Mouse (Mus musculus) heart, embryonic 16.5 days (tissue): ENCODE results near the gene Fam13c. TPM values are rescaled to one million over a fixed set of nuclear protein-coding genes. Genes with fewer than 3 reads are reported as not detected.
A peak's percentile ranks its signal among the peaks of the same experiment; 100 is the strongest.

Source experiments
- ATAC-seq: fragments of 200-750 bp; cut with Nextera tagmentation; replicated peaks from 2 replicates; pipeline ENCODE4 v1.8.0; 2017; ENCODE audit warnings: moderate number of reproducible peaks; ENCODE audit not compliant: insufficient read depth, low FRiP score; ENCODE audit errors: extremely low read depth
- H3K27ac ChIP-seq: fragments of 300-500 bp; sonication (generic); 2 replicates; pipeline ENCODE4 v1.5.1; 2014; ENCODE audit warnings: mild to moderate bottlenecking, low read length, control low read depth, moderate library complexity
- H3K27me3 ChIP-seq: fragments of 300-500 bp; sonication (generic); 2 replicates; pipeline ENCODE4 v1.6.1; 2014; ENCODE audit warnings: low read length, mixed read lengths; ENCODE audit not compliant: control insufficient read depth, insufficient read depth
- H3K36me3 ChIP-seq: fragments of 300-500 bp; sonication (generic); 2 replicates; pipeline ENCODE4 v1.6.1; 2014; ENCODE audit not compliant: control insufficient read depth, insufficient read depth
- H3K4me1 ChIP-seq: fragments of 300-500 bp; sonication (generic); 2 replicates; pipeline ENCODE4 v1.6.1; 2014; ENCODE audit warnings: low read length, mixed read lengths; ENCODE audit not compliant: control insufficient read depth, insufficient read depth
- H3K4me2 ChIP-seq: fragments of 300-500 bp; sonication (generic); 2 replicates; pipeline ENCODE4 v1.6.1; 2014; ENCODE audit warnings: low read depth, mild to moderate bottlenecking, control low read depth, low read length
- H3K4me3 ChIP-seq: fragments of 300-500 bp; sonication (generic); 2 replicates; pipeline ENCODE4 v1.5.1; 2014; ENCODE audit warnings: mild to moderate bottlenecking, control low read depth, low read length
- H3K9ac ChIP-seq: fragments of 300-500 bp; sonication (generic); 2 replicates; pipeline ENCODE4 v1.6.1; 2014; ENCODE audit warnings: low read length, control low read depth
- H3K9me3 ChIP-seq: fragments of 300-500 bp; sonication (generic); replicated peaks from 2 replicates; pipeline ENCODE4 v1.6.1; 2016; ENCODE audit warnings: low read length; ENCODE audit not compliant: control insufficient read depth
- WGBS: fragments of 180-500 bp; shearing (Covaris S2); extraction: QIAGEN DNeasy Blood & Tissue Kit; methylation state at CpG from one replicate; pipeline ENCODE4 v1.1.7; 2014; 5-methylcytosine and 5-hydroxymethylcytosine counted together
- polyA plus RNA-seq: library from polyadenylated mRNA; unstranded; fragments of >200 nt; fragmentation: Nextera tagmentation; extraction: Ambion mirVana; gene quantifications from 2 replicates; pipeline ENCODE4 v1.2.1, GENCODE M21; 2015

Gene Fam13c
- polyA plus RNA-seq, result 9.2 and 11.1 TPM in 2 replicates

- peak within 1 kb of the TSS; percentile 87 for H3K27ac ChIP-seq
- H3K4me1 ChIP-seq, result peaks cover 3% of the 10 kb centered on the region; the same call in 1 of the 2 replicates
- 0 out of 2 replicates have a peak, but pooled peaks cover 3% of the 10 kb centered on the region for H3K9me3 ChIP-seq
- H3K9ac ChIP-seq, result peak within 1 kb of the TSS; percentile 85
- 12% methylated on average over 24 of the region's 24 CpGs for WGBS
- no peaks in the 10 kb centered on the region for H3K36me3 ChIP-seq
- ATAC-seq, result peak; percentile 34
- H3K27me3 ChIP-seq, result no peaks in the 10 kb centered on the region
- peak within 1 kb of the TSS; percentile 92 for H3K4me2 ChIP-seq
- peak within 1 kb of the TSS; percentile 79 for H3K4me3 ChIP-seq
Measured at GRCm38 (mm10) chr10:70439676-70440521, at the start of gene Fam13c. Fam13c (plus strand) TSS chr10:70440481.

GRCm38 (mm10) chr10:70395900-70396299 is 44.4 kb upstream of the Fam13c start:
- WGBS, result 78% methylated on average over 5 of the region's 5 CpGs
- no peak for ATAC-seq
- peaks cover 7% of the 10 kb centered on the region; the same call in 1 of the 2 replicates for H3K9me3 ChIP-seq
- no peaks in the 10 kb centered on the region for H3K36me3 ChIP-seq
- H3K27ac ChIP-seq, result no peak overlapping the region
- H3K4me3 ChIP-seq, result no peak overlapping the region
- no peak overlapping the region for H3K4me2 ChIP-seq
- no peak overlapping the region for H3K9ac ChIP-seq
- no peaks in the 10 kb centered on the region for H3K27me3 ChIP-seq
- H3K4me1 ChIP-seq, result no peaks in the 10 kb centered on the region

DNA sequence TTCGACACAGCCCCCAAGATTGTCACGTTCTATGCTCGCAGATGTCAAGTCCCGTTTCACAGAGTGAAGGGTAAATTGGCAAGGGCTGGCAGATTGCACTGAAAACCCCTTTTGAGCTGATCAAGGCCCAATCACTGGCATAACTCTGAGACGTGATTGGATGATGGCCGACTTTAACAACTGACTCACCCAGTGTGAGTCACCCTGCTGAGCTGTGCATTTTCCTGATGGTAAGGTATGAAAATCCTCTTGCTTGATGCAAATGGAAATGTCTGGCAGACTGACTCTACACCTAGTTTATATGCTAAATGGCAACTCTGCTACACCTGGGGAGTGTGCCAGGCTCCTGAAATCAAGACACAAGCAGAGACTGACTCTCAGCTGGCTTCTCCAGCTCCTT is 42.1 kb upstream of the Fam13c start:
- Histone ChIP-seq H3K27ac (no peak overlapping the region), H3K27me3 (no peaks in the 10 kb centered on the region), H3K36me3 (no peaks in the 10 kb centered on the region), H3K4me3 (no peak overlapping the region), H3K9me3 (peaks cover 7% of the 10 kb centered on the region; the same call in 1 of the 2 replicates), H3K9ac (no peak overlapping the region), H3K4me2 (no peak overlapping the region), H3K4me1 (no peaks in the 10 kb centered on the region)
- WGBS, result 76% methylated on average over 6 of the region's 6 CpGs
- ATAC-seq, result no peak

DNA sequence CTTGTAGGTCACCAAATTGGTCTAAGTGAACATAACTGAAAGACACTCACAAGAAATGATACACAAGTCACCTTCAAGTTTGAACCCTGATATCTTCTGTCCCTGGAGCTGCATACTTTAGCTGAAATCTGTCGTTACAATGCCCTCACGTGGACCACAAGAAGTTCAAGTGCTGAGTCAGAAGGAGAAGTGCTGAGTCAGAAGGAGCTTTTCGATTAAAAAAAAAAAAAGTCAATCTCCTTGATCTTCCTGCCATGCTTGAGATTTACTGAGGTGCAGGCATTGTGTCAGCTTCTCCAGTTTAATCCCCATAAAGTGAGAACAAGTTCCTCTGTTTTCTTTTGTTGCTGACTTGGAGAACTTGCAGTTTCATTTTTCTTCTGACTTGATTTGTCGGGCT is 38.3 kb upstream of the Fam13c start:
- H3K9ac ChIP-seq, result no peak overlapping the region
- no peaks in the 10 kb centered on the region for H3K36me3 ChIP-seq
- peaks cover 7% of the 10 kb centered on the region for H3K9me3 ChIP-seq
- no peak for ATAC-seq
- WGBS, result 75% methylated on average over 4 of the region's 4 CpGs
- H3K27ac ChIP-seq, result no peak overlapping the region
- no peak overlapping the region for H3K4me2 ChIP-seq
- H3K4me3 ChIP-seq, result no peak overlapping the region
- H3K4me1 ChIP-seq, result no peaks in the 10 kb centered on the region
- H3K27me3 ChIP-seq, result no peaks in the 10 kb centered on the region

DNA sequence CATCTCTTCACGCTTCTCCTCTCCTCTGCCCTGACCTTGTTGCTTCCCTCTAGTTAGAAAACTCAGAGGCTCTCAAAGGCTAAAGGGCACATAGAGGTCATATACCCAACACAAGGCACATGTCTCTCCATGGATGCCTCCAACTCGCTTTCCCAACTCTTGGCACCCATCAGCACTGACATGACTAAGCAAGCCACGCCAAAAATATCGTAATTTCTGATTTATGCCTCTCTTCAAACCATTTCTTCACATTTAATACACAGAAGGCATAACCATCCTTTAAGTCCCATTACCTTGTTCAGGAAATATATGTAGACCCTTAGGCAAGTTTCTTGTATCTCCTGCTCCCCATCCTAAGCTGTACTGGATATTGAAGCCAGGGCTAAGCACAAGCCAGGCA is 37.6 kb upstream of the Fam13c start:
- Histone ChIP-seq H3K27me3 (no peaks in the 10 kb centered on the region), H3K27ac (no peak overlapping the region), H3K4me2 (no peak overlapping the region), H3K4me1 (no peaks in the 10 kb centered on the region), H3K4me3 (no peak overlapping the region), H3K36me3 (no peaks in the 10 kb centered on the region), H3K9ac (no peak overlapping the region), H3K9me3 (peaks cover 7% of the 10 kb centered on the region)
- ATAC-seq, result no peak
- WGBS, result 83% methylated on average over 4 of the region's 4 CpGs

- Histone ChIP-seq H3K4me2 (no peak overlapping the region), H3K4me3 (no peak overlapping the region), H3K4me1 (no peaks in the 10 kb centered on the region), H3K9ac (no peak overlapping the region), H3K9me3 (no peaks in the 10 kb centered on the region), H3K27ac (no peak overlapping the region), H3K27me3 (no peaks in the 10 kb centered on the region), H3K36me3 (no peaks in the 10 kb centered on the region)
- ATAC-seq, result no peak
- 65% methylated on average over 6 of the region's 6 CpGs for WGBS
Measured at GRCm38 (mm10) chr10:70417811-70418486, 22.3 kb upstream of the Fam13c start.

DNA sequence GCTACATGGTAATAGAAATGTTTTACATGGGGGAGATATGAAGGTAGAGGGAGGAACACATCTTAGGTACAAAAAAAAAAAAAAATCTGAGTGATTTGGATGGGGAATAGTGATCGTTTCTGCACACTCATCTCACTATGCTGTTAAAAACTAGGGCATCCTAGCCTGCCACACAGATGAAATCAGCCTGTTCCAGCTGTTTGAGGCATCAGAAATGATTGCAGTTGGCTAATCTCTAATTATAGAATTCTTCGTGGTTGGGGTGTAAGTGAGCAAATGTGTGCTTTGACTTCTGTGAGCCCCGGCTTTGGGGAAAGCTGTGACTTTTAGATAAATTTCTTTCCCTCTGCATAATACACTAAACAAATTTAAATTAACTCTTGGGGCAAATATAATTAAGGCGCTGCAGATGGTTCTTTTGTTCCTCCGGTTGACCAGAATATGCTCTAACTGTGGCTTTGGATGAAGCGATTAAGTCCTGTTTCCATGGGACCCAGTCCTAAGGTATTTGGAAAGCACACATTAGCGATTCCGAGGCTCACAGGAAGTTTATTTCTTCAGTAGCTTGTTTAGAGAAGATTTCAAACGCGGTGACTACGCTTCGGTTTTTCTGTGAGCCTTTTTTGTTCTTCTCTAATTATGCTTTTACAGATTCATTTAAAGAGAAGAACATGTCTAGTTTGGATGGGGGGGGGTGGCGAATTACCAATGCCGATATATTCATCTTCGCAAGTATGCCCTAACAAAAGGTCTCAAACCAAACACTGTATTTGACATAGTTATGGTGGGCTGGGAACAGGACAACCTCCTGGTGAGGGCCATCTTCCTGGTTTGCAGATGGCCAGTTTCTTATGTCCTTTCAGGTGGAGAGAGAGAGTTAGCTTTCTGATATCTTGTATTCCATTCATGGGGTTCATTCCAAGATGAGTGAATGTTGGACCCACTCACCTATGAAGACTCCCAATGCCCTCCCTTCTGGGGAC is 20.7 kb upstream of the Fam13c start:
- Histone ChIP-seq H3K36me3 (no peaks in the 10 kb centered on the region), H3K9ac (no peak overlapping the region), H3K9me3 (no peaks in the 10 kb centered on the region; the same call in 1 of the 2 replicates), H3K27ac (no peak overlapping the region), H3K27me3 (no peaks in the 10 kb centered on the region), H3K4me1 (no peaks in the 10 kb centered on the region), H3K4me2 (no peak overlapping the region), H3K4me3 (no peak overlapping the region)
- WGBS, result 76% methylated on average over 15 of the region's 15 CpGs
- no peak for ATAC-seq

DNA sequence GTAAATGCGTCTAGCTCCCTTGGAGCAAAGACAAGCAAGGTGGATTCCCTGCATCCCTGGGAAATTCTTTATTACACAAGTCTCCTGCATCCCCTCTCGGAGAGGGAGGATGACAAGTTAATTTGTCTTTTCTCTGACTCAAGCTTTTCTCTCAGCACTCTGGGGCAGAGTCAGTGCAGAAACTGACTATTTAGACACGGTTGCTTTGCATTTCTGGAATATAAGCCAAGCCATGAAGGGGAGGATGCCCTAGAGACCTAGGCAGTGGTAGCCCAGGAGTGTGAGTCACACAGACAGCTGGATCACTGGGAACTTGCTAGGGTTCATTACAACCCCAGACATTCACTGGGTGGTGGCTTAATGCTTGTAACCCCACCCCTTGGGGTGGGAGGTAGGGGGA is 13.9 kb upstream of the Fam13c start:
- 0 out of 2 replicates have a peak, but pooled peaks cover 4% of the 10 kb centered on the region for H3K4me1 ChIP-seq
- no peaks in the 10 kb centered on the region for H3K36me3 ChIP-seq
- H3K4me2 ChIP-seq, result no peak overlapping the region
- H3K27ac ChIP-seq, result no peak overlapping the region
- H3K9me3 ChIP-seq, result no peaks in the 10 kb centered on the region; the same call in 1 of the 2 replicates
- WGBS, result 41% methylated on average over 3 of the region's 3 CpGs
- no peaks in the 10 kb centered on the region for H3K27me3 ChIP-seq
- peak; percentile 52; the same call in 1 of the 2 replicates for ATAC-seq
- no peak overlapping the region for H3K4me3 ChIP-seq
- H3K9ac ChIP-seq, result no peak overlapping the region
